Mouse (Mus musculus) kidney, postnatal 4 days (tissue): ENCODE results near the gene Slc38a3.

Source experiments
- DNase-seq, 2 experiments: peaks; one replicate each; pipeline ENCODE4 v3.0.0; 2021; ENCODE audit warnings: mixed read lengths in 2 of 2

Slc38a3 gene

DNA sequence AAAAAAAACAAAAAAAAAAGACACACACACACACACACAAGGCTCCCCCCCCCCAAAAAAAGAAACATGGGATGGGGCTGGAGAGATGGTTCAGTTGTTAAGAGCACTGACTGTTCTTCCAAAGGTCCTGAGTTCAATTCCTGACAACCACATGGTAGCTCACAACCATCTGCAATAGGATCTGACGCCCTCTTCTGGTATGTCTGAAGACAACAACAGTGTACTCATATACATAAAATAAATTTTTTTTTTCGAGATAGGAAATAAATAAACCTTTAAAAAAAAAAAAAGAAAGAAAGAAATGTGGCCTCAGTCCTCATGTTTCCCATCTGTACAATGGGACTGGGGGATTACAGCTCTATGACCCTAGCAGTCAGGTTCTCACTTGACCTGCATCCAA is 51.9 kb downstream of the Slc38a3 start:
- no peak for DNase-seq

DNA sequence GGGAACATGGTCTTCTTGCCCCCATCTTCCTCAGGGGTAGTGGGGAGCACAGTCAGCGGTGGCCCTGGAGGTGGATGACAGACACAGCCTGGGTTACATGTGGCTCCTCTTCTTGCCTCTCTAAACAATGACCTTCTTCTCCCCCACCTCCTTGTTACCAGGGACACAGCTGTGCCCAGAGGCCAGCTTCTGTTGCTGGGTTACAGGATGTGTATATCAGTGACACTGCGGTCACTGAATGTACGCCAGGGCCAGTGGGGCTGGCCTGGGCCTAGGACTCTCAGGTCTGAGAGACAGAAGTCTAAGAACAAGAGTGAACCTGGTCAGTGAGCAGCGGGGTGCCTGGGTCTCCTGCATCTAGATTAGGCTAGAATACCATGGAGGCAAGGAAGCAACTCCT is 54.3 kb downstream of the Slc38a3 start:
- DNase-seq: no peak

DNA sequence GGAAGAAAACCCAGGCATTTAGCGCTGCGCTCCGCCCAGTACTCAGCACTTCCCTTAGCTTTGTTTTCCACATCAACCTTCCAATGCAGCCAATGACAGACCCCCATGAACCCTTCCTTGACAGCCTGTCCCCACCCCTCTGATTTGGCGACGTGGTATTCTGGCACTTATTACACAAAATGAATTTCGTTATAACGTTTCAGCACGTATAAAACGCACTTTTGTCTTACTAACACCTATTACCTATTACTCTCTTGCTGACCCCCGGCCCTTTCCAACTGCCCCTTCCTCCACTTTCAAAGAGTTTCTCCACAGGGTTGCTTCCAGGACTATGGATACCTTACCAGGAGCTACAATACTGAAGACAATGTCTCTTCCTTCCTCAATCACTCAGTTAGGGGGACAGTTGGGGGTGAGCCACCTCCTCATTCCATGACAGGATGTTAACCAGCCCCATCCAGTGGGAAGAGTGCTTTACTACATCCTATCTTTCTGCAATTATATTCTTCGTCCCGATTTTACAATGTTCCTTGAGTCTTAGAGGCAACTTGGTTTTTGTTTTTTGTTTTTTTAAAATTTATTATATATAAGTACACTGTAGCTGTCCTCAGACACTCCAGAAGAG is 56.3 kb downstream of the Slc38a3 start:
- DNase-seq: no peak

DNA sequence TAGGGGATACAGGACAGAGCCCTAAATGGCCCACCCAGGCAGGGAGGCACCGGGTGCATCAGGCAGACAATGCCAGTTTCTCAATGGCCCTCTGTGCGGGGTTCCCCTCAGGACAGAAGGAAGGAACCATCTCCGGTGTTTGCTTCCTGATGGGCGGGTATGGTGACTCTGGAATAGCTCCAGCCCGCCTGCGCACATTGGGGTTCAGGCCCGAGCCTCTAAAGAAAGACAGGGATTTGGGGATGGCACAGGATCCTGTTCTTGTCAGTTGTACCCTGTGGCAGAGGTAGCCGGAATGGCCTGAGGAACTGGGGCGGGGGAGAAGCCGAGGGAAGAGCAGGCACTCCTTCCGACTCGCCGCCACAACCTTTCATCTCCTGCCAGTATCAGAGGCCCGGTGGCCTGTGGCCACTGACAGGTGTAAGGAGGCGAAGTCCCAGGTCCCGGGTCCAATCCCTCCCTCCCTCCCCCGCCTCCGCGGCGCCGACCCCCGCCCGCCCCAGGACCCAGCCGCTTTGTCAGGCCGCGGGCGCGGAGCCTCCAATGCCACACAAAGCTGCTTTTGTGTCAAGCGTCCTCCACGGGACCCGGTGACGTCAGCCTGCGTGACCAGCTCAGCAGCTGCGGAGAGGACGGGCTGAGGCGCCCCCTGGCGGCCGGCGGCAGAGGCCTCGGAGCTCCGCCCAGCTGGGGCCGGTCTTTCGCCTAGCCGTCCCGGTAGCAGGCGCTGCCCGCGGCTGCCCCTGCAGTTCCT is 57.0 kb downstream of the Slc38a3 start:
- peak; percentile 99 for DNase-seq

DNA sequence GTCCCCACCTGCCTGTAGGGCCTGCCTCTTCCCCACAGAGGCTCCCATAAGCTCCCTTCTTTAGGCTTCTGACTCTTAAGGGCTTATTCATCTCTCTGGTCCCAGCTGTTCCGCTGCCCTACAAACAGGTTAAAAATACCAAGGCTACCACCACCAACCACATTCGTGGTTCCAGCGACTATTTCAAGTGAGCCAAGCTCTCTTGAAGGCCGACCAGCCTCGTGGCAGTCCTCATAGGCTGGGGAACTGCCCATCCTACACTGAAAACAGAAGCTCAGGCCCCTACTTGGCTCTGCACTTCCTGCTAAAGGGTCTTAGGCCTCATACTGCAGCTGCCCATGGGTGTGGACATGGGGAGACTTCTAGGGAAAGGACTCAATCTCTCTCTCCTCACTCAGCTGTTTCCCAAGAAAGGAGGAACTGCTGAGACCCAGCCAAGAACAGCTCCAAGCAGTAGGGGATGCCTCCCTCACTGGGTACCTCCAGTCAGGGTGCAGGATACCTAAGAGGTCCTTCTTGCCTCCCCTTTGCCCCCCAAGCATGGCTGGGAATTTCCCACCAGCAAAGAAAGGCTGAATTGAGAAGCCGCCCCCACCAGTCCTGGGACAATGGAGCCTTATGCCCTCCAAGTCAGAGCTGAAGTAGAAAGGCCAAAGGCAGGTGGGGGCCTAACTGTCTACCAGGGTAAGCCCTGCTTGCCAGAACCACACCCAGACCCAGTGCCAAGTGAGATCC is 57.7 kb downstream of the Slc38a3 start:
- DNase-seq: peak in 1 of 2 experiments; percentile 31

DNA sequence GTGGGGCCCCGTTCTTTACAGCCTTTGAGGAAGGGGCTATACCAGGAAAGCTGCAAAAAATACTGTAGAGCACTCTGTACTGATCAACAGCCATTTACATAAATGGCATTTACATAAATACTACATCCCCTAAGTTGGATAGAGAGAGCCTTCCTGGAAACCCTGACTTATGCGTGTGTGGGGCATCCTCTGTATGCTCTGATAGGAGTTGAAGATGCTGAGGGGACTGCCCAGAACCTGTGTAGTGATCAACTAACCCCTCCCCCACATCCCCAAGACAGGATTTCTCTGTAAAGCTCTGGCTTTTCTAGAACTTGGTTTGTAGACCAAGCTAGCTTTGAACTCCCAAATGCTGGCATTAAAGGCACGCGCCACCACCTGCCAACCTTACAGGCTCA is 59.9 kb downstream of the Slc38a3 start:
- DNase-seq: no peak

DNA sequence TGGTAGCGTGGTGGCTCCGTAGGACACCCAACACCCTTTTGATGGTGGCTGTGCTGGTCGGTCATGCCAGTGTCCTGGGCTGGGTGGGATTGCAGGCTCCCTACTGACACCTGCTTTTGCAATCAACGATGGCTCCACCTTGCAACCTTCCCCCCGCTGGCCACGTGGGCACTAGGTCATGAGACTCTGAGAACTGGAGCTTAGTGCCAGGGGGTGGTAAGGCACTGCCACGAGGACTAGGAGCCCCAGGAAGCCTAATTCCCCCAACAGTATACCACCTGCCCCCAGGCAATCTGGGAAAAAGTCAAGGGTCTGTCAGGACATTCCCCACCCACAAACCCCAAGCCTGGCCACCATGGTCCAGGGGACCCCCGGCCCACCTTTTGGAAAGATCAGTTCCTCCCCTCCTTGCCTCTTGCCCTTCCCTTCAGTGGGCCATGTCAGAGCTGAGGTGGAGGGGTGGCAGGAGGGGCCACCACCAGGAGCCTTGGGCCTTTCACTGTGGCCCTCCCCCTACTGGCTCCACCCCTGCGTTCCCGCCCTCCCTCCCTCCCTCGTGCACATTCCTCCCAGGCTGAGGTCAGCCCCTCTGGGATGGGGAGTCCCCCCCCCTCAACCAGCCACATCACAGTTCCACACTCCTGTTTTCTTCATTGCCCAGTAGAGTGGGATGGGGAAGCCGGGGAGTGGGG is 60.4 kb downstream of the Slc38a3 start, which contains the start of gene Sema3b:
Gene Sema3b (minus strand): TSS at position 489 of the 692 bp plus-strand sequence.
- DNase-seq: peak; percentile 52 to 70

DNA sequence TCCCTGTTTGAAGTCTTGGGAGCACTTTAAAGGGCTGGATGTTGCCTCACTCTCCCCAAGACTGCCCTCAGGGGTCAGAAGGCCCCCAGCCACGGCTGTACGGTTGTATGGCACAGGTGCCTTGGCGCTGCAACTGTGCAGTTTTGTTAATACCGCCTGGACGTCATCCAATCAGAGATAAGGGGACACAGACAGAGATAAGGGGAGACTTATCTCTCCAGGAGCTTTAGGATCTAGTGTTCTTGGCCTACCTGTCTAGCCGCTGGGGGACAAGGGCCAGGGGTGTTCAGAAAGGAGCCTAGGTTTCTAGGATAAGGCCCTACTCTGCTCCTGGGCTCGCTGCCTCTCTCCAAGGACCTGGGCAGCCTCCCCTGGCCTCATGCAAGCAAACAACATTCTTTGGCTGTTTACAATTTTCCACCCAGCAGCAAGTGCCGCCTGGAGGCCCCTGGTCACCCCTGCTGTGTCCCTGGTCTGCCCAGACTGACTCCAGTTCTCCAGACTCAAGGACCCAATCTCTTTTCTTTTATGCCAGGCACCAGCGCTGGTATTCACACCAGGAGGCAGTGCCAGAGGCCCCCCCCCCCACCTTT is 61.6 kb downstream of the Slc38a3 start:
- no peak for DNase-seq

DNA sequence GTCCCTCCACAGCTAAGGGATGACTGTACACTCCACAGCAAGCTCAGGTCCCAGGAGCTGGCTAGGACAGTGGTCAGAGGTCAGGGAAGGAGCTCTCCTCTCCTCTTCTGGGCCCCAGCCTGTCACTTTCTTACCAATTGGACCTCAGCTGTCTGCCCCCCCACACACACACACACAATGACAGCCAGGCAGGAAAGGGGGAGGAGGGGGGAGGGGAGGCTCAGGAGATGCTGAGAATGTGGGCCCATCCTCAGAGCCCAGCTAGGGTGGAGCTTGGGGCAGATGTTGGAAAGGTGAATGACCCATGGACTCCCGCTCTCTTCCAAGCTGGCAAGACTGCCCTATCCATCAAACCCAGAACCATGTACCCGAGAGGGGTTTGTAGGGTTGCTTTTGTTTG is 62.3 kb downstream of the Slc38a3 start:
- DNase-seq: peak in 1 of 2 experiments; percentile 57

DNA sequence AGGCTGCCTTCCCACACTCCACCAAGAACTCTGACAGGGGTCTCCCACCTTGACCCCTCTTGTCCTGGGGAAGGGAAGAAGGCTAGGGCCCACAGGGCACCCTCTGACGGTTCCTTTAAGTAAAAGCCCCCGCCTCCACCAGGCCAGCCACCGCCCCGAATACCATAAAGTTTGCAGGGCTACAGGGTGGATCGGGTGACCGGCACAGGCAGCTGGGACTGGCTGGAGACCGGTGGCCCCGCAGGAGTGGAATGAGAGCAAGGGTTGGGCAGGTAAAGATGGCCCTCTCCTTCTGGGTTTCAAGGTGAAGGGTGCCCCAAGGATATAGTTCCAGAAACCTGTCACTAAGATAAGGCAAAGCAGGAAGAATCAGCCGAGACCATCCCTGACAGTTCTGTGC is 62.7 kb downstream of the Slc38a3 start:
- DNase-seq: peak; percentile 67 to 79

DNA sequence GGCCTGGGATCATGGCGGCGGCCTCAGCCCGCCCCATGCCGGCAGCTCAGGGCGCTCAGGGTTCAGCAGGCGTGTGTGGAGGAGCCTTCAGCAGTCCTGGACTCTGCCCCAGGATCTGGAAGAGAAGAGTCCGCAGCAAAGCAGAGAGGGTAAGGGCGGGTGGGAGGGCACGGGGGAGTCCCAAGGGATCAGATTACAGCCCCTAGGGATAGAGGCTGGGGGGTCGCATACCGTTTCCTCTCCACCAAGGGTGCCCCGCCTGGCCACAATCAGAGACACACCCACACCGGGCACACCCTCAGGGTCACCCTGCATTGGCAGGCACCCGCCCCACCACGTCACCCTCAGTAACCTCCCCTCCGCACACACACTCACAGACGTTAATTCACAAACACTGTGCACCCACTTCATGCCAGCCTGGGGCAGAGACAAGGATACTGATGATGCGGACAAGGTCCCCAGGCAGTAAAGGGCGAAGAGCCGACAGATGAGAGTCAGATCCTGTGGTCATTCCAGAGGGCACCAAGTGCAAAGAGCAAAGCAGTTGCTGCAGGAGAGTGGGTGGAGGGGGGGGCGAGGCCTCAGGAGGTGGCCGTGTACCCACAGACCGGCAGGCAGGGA is 64.2 kb downstream of the Slc38a3 start:
- peak; percentile 66 to 81 for DNase-seq

DNA sequence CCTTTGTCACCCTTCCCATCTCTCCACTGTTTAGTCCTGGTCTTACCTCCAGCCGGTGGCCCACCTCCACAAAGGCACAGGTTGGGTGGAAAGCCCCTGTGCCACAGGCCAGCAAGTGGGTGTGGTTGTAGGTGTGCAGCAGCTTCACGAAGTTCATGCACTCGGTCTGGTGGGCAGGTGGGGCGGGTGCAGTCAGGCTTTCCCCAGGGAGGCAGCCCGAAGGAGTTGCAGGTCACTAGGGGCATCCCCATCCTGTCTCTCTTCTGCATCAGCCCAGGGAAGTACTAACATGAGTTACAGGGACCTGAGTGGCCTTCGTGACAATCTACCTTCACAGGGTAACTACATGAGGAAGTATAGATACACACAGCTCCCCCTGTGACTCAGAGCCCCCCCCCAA is 66.1 kb downstream of the Slc38a3 start:
- DNase-seq: no peak

DNA sequence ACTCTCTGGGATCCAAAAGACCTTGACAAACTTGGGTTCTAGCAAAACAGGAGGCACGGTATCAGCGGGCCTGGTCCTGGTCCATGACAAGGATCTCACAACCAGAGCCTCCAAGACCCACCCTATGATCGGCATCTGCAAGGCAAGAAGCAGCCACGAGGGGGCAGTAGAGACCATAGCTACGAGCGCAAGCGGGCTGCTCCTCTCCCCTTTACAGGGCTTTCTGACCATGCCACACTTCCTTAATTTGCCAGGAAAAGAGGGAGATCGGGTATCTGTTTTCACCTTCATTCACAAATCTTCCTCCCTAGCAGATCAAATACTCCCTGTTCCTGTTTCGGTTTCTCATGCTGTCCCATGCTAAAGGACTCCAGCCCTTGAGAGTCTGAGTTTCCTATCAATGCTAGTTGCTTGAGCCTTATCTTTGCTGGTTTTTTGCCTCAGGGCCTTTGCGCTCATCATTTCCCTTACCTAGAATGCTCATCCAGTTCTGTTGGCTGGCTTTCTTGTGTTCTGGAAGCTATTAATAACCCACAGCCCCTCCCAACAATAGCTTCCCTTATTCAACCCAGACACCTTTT is 67.2 kb downstream of the Slc38a3 start:
- peak; percentile 96 to 99 for DNase-seq

DNA sequence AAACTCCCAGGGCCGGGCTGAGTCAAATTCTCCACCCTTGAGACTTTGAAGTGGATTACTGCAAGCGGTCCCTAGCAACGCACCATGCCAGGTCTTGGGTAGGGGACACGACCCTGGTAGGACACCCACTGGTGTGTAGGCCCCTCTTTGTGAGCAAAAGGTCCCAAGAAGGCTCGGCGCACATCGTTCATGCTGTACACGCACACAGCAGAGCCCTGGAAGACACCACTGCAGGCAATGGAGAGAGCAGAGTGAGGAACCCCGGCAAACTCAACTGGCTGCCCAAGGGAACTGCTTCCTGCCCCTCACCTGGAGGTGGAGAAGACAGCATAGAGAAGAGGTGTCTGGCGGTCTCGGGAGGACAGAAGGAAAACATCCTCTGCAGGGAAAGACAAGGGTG is 68.1 kb downstream of the Slc38a3 start:
- DNase-seq: no peak

DNA sequence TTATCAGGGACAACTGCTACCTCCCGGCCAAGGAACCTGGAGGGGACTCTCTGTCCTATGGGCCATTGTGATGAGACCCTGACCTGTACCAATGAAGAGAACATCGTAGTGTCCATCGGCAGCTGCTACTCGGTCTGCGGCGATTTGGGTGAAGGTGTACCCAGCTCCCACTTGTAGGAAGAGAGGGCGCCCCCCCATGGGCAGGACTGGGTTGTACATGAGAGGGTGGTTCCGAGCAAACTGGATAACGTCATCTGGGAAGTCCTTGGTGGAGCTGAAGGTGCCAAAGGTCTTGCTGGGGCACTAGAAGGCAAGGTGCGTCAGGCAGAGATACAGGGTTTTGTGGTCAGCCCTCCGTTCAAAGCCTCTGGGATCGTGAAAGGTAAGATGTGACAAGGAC is 68.6 kb downstream of the Slc38a3 start:
- DNase-seq: peak; percentile 47 to 53
